Mouse (Mus musculus): ENCODE measurements at regions not wholly inside any gene's neighbourhood (a gene's known extent, or its start where the extent isn't known, plus 50 kb on each side); places are given as distances from the start of the nearest gene placed in this dataset.
"Not testable (repeated sequence)": the region's sequence is repeated elsewhere in the genome, so short reads cannot be mapped to it uniquely, and the experiment has no call there.

DNA sequence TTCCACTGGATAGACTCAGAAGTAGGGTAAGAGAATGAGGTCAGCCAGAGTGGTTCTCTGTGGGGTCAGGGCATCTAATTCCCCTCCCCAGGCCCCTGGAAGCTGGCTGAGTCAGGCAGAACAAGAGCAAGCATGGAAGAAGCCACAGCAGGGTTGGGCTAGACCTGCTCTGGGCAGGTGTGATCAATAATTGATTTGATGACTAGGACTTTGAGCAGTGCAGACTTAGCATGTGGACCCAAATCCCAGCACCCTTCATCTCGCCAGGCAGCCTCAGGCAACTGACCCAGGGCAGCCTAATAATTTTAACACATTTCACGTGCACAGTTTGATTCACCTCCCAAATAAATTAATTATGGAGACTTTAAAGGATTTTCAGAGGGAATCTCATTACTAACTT, 67.2 kb downstream of the Qdpr start:
- DNase-seq (ENCODE audit: low spot score), result no peak

DNA sequence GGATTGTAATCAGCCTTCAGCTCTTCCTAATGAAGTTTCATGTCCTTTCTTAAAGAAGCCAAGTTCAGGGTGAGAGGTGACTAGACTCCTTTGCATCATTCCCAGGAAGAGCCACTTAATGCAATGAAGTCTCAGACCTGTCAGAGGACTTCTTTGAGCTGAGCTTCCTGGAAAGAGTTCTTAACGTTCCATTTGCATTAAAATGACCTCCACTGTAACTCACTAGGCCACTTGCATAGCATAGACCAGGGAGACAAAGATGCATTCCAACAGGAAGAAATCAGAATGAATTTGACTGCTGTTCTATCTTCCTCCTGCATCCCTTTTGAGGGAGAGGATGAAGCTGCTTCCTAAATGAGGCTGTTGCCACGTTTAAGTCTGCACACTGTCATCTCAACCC, 71.5 kb downstream of the Qdpr start:
- no peak for DNase-seq (ENCODE audit: low spot score)

DNA sequence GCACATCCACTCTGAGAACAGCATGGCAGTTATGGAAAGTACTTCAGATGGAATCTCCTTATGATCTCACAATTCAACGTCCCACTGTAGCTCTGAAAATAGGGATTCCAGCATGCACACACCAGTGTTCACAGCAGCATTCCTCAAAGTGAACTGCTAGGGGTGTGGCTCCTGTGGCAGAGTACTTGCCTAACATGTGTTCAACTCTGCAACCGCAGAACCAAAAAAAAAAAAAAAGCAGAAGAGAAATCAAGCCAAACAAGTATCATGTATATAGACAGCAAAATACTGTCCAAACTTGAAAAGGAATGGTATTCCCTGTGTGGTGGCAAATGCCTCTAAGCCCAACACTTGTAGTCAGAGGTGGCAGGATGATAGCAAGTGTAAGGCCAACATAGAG, 77.0 kb downstream of the Qdpr start:
- no peak for DNase-seq (ENCODE audit: low spot score)

GRCm38 (mm10) chr5:45368451-45368850, 81.6 kb downstream of the Qdpr start:
- DNase-seq (ENCODE audit: low spot score), result no peak

GRCm38 (mm10) chr5:45360189-45360588, 89.8 kb downstream of the Qdpr start:
- no peak for DNase-seq (ENCODE audit: low spot score)

GRCm38 (mm10) chr5:45340411-45340810, 109.6 kb downstream of the Qdpr start:
- no peak for DNase-seq (ENCODE audit: low spot score)

- DNase-seq (ENCODE audit: low spot score), result no peak
Measured at GRCm38 (mm10) chr5:45336801-45337200, 113.2 kb downstream of the Qdpr start.

- DNase-seq (ENCODE audit: low spot score), result not testable (repeated sequence)
Measured at GRCm38 (mm10) chr5:45324468-45324867, 125.6 kb downstream of the Qdpr start.

- DNase-seq (ENCODE audit: low spot score), result no peak
Measured at GRCm38 (mm10) chr5:45323500-45323899, 126.5 kb downstream of the Qdpr start.

DNA sequence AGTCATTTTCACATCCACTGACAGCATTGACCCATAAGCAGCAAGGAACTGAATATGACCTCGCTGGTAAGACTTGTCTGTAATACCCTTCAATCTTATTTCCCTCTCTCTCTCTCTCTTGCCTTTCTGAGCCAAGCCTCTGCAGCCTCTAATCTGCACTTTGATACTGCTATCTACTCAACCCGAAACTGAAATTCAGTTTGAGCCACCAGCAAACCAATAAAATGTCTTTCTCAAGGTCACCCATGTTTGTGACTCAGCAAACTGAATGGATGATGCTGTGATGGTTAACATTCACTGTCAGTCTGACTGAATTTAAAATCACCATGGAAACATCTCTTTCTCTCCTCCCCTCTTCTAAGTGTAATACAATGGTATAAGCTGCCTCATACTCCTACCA, 132.0 kb downstream of the Qdpr start:
- no peak for DNase-seq (ENCODE audit: low spot score)

- DNase-seq (ENCODE audit: low spot score), result no peak
Measured at GRCm38 (mm10) chr5:45301120-45301519, 148.9 kb downstream of the Qdpr start.

DNA sequence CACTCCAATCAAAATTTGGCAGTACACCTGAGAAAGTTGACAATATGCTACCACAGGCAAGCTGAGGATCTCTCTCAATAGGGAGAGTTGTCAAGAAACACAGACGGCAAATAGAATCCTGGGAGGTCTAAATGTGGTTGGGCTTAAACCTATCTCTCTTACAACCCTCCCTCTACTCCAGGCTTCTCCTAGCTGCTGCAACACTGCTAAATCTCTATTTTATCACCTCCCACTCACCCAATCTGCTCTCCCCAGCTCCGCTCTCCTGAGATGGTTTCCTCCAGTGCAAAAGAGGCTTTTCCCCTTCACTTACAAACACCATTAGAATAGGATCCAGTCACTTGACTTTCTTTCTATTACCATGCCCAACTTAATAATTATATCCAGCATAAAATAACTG, 151.2 kb downstream of the Qdpr start:
- DNase-seq (ENCODE audit: low spot score), result no peak

DNA sequence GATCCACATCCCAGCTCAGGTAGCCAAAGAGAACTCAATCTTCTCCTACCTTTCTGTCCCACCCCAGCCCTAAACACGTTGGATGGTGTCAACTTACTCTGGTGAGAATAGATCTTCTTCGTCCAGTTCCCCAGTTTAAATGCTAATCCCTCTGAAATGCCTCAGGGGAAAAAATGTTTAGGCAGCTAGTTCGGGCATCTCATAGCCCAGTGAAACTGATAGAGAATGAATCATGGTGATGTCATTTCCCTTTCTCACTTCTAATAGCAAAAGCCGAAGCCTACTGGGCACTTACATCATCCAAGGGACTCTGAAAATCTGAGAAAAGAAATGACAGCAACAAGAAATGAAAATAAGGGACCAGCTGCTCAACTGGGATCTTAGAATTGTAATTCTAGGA, 154.9 kb downstream of the Qdpr start:
- no peak for DNase-seq (ENCODE audit: low spot score)

GRCm38 (mm10) chr5:45292833-45293546, 157.0 kb downstream of the Qdpr start:
- DNase-seq (ENCODE audit: low spot score), result no peak

- DNase-seq (ENCODE audit: low spot score), result peak; percentile 13
Measured at GRCm38 (mm10) chr5:45292383-45292782, 157.7 kb downstream of the Qdpr start.

- no peak for DNase-seq (ENCODE audit: low spot score)
Measured at GRCm38 (mm10) chr5:45291752-45292151, 158.3 kb downstream of the Qdpr start.

DNA sequence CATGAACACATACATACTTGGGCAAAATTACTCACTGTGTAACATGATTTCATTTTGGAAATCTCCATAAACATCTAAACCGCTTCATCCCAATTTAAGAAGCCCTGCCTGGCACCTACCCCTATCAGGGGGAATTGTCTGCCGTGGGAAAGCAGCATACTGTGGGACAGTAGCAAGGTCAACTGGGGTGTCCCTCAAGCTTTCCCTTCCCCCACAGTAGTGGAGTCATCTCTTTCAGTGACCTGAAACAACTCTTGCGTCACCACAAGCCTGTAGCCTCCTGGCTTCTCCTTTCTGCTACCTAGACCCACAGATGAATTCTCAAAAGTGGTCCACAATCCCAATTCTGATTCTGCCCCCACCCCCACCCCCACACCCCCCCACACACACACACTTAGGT, 158.8 kb downstream of the Qdpr start:
- no peak for DNase-seq (ENCODE audit: low spot score)

DNA sequence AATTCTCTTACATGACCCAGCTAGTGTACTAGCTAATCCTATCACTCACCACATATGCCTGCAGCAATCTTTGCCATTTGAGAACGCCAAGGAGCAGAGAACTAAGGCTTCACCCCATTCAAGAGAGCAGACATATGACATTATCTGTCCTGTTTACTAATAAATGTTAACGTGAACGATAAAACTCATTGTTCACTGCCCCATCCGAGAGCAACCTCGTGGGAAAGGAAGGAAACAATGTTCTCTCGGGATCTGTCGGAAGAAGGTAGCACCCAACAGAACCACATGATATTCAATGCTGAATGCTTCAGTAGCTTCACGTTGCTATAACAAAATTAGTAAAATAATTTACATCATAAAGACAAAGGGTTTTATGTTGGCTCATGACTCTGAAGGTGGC, 163.6 kb downstream of the Qdpr start:
- DNase-seq (ENCODE audit: low spot score), result no peak

- DNase-seq (ENCODE audit: low spot score), result no peak
Measured at GRCm38 (mm10) chr5:45284680-45285079, 165.4 kb downstream of the Qdpr start.

GRCm38 (mm10) chr5:45283908-45284415, 166.1 kb downstream of the Qdpr start:
- DNase-seq (ENCODE audit: low spot score), result no peak

- no peak for DNase-seq (ENCODE audit: low spot score)
Measured at GRCm38 (mm10) chr5:45282207-45282930, 167.7 kb downstream of the Qdpr start.

- peak; percentile 67 for DNase-seq (ENCODE audit: low spot score)
Measured at GRCm38 (mm10) chr5:45278571-45278970, 171.5 kb downstream of the Qdpr start.

GRCm38 (mm10) chr5:45278005-45278432, 172.0 kb downstream of the Qdpr start:
- no peak for DNase-seq (ENCODE audit: low spot score)

Data from gastrocnemius, adult 18-20 months (tissue).